Mouse (Mus musculus) CH12.LX (cell line): ENCODE results near the gene Eif1.

ENCODE experiments used
- CHD1 ChIP-seq: IDR thresholded peaks from 2 replicates; pipeline ENCODE4 v1.6.1; 2012; ENCODE audit warnings: low read depth, low read length, improper control_type of control experiment, inconsistent platforms
- CTCF ChIP-seq, 2 experiments: IDR thresholded peaks in 1 of 2; conservative IDR thresholded peaks in 1 of 2; 2 replicates each; pipeline ENCODE4 v1.5.1; 2011 to 2012; ENCODE audit warnings: low read depth in 2 of 2, low read length in 2 of 2, improper control_type of control experiment in 1 of 2, inconsistent platforms in 1 of 2, mild to moderate bottlenecking in 1 of 2, moderate library complexity in 1 of 2
- EP300 ChIP-seq: IDR thresholded peaks from 2 replicates; pipeline ENCODE4 v1.6.1; 2011; ENCODE audit warnings: low read length, improper control_type of control experiment
- GABPA ChIP-seq: IDR thresholded peaks from 2 replicates; pipeline ENCODE4 v1.6.1; 2012; ENCODE audit warnings: low read depth, low read length, improper control_type of control experiment, inconsistent platforms; ENCODE audit not compliant: insufficient replicate concordance
- HCFC1 ChIP-seq: IDR thresholded peaks from 2 replicates; pipeline ENCODE4 v1.6.1; 2012; ENCODE audit warnings: low read depth, mild to moderate bottlenecking, inconsistent platforms, low read length, improper control_type of control experiment
- KAT2A ChIP-seq: IDR thresholded peaks from 2 replicates; pipeline ENCODE4 v1.6.1; 2012; ENCODE audit warnings: low read length, improper control_type of control experiment, inconsistent platforms; ENCODE audit not compliant: insufficient replicate concordance
- MAX ChIP-seq: IDR thresholded peaks from 2 replicates; pipeline ENCODE4 v1.6.1; 2011; ENCODE audit warnings: low read length, improper control_type of control experiment
- MXI1 ChIP-seq: IDR thresholded peaks from 2 replicates; pipeline ENCODE4 v1.6.1; 2011; ENCODE audit warnings: mild to moderate bottlenecking, low read depth, low read length, improper control_type of control experiment
- POLR2A ChIP-seq: IDR thresholded peaks from 2 replicates; pipeline ENCODE4 v1.6.1; 2011; ENCODE audit warnings: low read depth, mild to moderate bottlenecking, improper control_type of control experiment, low read length
- TBP ChIP-seq: conservative IDR thresholded peaks from 2 replicates; pipeline ENCODE4 v1.6.1; 2011; ENCODE audit warnings: low read depth, low read length, improper control_type of control experiment
- TCF12 ChIP-seq: IDR thresholded peaks from 2 replicates; pipeline ENCODE4 v1.6.1; 2014; ENCODE audit warnings: low read depth, mild to moderate bottlenecking, inconsistent platforms, low read length, improper control_type of control experiment
- USF2 ChIP-seq: conservative IDR thresholded peaks from 2 replicates; pipeline ENCODE4 v1.6.1; 2011; ENCODE audit warnings: low read depth, low read length, improper control_type of control experiment

GRCm38 (mm10) chr11:100298274-100299036 lies 21.2 kb upstream of the Eif1 start:
- TF ChIP-seq USF2: no peak
- no peak for TF ChIP-seq MAX
- TF ChIP-seq CHD1: no peak
- peak; percentile 76 to 96 for TF ChIP-seq CTCF (conservative IDR thresholded peaks at IDR 0.05 in 1 of 2, IDR thresholded peaks at IDR 0.05 in 1 of 2; ENCODE audit: low read depth in 2 of 2, low read length in 2 of 2)
- TF ChIP-seq TCF12: 0 out of 2 replicates have a peak, but pooled peaks have one; percentile 28
- TF ChIP-seq POLR2A: no peak
- no peak for TF ChIP-seq EP300
- no peak for TF ChIP-seq TBP
- no peak for TF ChIP-seq GABPA
- TF ChIP-seq HCFC1: no peak
- TF ChIP-seq KAT2A: no peak
- TF ChIP-seq MXI1: no peak
